Mouse (Mus musculus) mesoderm, embryonic 11.5 days (tissue): ENCODE measurements around the gene Egflam.
A peak's percentile ranks its signal among the peaks of the same experiment; 100 is the strongest.

ENCODE experiments used
- DNase-seq: peaks from one replicate; pipeline ENCODE4 v3.0.0-alpha.2; 2012; ENCODE audit warnings: low read depth, low spot score

Gene Egflam

DNA sequence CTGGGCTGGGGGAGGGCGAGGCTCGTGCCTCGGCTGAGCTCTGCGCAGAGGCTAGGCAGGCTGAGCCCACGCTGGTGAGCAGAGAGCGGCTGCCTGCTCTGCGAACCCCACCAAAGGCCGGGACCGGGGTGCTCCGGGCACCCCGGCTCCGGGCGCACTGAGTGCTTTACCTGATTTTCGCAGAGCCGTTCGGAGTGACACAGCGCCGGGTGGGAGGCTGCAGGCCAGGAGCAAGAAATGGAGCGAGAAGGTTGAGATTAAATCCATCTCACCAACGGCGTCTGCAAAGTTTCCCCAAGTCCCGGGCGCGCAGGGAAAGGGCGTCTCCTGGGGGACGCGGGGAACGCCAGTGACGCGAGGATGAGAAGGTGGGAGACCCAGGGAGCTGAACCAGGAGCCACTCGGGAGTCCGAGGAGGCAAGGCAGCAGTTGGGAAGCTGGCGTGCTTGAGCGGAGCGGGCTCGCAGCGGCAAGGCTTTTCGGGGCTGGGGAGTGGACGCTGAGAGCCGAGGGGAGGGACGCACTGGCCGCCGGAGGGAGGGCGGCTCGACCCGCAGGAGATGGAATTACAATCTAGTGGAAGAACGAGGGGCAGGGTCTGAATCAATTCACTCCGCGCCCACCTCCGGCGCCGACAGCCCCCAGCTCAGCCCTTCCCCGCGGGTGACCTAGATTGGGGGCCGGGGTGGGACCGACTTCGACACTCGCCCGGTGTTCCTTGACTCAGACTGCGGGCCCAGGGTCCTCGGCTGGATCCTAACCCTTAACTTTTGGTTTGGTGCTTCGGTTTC, at the start of gene Egflam:
Gene Egflam (minus strand): TSS at position 578 of the 791 bp plus-strand sequence.
- DNase-seq: peak; percentile 60

DNA sequence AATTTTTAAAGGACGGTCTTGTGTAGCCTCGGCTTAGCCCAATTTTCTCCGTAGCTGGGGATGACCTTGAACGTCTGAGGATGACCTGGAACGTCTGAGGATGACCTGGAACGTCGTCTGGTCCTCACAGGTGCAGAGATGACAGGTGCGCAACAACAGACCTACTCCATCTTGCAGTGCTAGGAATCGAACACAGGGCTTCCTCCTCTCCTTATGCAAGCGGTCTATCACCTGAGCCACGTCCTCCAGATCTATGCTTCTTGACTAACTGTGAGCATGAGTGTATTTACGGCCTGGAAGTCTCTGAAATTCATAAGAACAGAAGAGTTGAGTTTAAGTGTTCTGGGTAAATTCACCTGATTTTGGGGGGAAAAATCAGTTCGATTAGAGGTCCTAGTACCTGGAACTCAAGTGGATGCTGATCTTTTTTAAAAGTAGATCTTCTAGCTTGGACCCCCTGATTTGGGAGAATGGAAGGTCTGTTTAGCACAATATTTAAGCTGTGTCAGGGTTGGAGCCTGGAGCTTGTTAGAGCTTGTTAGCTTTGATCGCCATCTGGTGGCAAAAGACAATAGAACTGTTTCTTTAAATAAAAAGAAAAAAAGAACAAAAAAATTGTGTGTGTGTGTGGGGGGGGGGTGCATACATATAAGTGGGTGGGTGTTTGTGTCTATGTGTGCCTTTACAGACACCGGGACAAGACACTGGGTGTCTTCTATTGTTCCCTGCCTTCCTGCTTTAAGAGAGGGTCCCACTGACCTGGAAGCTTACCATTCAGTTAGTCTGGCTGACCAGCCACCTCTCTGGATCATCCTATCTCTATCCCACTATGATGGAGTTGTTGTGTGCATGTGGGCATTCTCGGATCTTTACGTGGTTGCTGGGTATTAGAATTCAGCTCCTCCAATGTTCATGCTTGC, 45.5 kb upstream of the Egflam start:
- DNase-seq: peak; percentile 69

- DNase-seq: no peak
These were observed 44.2 kb upstream of the Egflam start for GRCm38 (mm10) chr15:7442148-7443100.

GRCm38 (mm10) chr15:7424282-7424681, 26.1 kb upstream of the Egflam start:
- DNase-seq: no peak

DNA sequence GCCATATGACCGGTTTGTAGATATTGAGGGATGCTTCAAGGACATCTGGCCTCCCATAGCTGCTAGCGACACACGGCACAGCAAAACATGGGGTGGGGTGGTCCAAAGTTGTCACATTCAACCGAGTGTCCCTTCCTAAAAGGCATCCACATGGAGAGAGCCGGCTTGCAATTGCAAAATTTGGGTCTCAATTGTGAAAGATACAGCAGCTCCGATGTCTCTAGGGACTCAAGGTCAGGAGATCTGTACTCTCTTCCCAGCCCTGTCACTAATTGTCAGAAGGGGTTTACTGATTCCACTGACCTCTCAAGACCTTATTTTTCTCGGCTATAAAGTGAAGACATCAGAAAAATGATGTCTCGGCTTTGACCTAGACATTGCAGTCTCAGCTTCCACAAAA, 6.3 kb upstream of the Egflam start:
- DNase-seq: no peak

DNA sequence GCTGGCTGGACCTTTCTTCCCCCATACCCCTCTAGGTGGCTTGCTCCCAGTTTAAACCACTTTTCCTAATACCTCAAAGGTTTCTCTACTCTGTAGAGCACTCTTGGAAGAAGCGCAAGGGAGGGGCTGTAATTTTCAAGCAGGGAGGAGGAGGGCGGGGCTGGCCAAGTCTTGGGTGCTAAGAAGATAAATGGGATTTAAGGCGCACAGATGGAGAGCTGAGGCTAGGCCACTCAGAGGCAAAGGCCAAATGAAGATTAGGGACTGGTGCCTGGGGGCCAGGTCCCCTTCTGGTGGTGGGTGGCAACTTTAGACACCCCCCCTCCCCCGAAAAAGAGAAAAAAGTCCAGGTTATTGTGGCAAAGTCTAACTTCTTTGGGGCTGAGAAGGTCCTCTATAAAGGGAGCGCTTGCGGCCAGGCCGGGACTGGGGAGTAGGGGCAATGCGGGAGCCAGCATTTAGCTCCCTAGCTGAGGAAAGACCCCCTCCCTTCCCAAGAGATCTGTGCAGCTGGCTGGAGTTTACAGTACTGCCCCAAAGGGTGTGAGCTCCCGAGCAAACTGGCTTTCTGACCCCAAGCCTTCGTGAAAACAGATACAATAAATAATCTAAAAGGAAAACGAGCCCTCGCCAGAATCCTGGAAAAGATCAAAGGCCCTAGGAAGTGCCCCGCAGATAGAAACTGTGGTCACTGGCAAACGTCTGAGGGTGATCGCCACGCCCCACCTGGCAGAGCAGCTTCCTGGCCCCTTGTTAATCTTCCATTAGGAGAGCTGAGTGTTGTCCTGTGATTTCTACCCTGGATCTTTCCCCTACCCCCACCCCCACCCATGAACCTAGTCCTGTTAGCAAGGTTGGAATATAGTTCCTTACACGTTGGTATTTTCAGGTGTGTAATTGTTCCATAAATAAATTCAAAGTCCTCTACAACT, 680 bp upstream of the Egflam start:
- peak; percentile 30 for DNase-seq

- no peak for DNase-seq
These were observed 763 bp downstream of the Egflam start for GRCm38 (mm10) chr15:7397446-7397817.

DNA sequence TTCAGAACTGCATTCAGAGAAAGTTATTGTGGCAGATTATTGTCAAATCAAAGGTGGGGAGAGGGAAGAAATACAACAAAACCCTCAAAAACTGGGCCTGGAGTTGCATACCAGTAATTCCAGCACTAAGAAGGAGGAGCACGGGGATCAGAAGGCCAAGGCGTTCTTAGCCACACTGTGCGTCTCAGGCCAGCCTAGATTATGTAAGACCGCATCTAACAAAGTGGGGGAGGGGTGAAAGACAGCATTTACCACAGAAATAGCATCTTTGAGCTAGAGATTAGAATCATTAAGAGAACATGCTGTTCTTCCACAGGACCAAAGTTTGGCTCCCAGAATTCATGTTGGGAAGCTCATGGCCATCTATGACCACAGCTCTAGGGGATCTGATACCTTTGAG, 14.8 kb downstream of the Egflam start:
- DNase-seq: no peak

- DNase-seq: no peak
These were observed 15.7 kb downstream of the Egflam start for GRCm38 (mm10) chr15:7382457-7382856.

DNA sequence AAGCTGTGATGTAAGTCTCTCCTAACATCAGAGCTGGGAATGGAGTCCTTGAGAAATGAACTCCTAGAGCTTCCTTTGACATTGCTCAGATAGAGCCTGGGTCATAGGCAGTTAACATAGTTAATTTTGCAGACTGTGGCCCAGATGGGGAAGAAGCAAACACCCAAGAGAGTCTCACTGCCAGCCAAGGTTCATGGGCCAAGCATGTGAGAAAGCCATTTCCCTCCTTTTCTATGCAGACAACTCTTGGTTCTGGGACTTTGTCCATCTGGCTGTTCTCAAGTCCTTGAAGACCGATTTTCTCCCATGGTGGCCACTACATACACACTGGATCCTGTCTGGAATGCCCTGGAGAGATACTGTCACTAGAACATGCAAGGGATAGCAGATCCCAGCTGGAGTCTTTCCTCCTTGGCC, 45.6 kb downstream of the Egflam start:
- DNase-seq: no peak

DNA sequence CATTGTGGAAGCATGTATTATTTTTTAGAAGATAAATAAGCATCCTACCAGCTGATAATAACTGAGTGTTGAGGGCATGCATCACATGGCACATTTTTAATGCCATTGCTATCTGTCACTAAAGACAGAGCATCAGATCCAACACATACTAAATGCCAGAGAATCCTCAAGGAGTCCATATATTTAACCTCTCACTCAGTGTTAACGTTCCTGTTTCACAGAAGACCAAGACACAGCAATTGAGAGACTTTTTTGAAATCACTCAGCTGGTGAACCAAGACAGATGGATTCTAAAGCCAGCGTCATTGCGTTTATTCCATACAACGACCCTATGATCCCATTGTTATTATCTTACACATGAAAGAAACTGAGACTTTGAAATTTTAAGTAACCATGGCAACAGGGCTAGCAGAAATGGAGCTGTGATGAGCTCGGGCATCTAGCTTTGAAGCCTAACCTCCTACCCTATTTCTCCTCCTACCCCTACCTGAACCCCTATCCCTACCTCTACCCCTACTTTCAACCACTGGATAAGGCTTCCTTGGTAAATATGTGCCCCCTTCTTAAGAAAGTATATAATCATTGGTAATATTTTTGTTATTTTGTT, 57.4 kb downstream of the Egflam start:
- DNase-seq: no peak

GRCm38 (mm10) chr15:7334517-7335298, 63.5 kb downstream of the Egflam start:
- no peak for DNase-seq

DNA sequence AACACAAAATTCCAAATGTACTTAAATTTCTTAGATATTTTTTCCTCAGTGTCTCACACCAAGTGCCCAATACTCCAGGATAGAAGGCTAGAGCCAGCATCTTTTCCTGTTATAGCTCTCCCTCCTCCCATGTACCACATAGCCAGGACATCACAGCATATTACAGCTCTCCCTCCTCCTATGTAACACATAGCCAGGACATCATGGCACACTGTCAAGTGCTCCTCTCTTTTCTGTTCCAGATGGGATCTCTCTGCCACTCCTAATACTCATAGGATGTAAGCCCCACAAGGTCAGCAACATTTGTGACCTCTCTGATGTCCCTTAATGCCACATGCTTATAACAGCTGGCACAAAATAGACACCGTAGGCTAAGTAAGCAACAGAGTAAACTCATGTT, 65.3 kb downstream of the Egflam start:
- DNase-seq: no peak

- no peak for DNase-seq
These were observed 75.4 kb downstream of the Egflam start for GRCm38 (mm10) chr15:7322599-7323311.

DNA sequence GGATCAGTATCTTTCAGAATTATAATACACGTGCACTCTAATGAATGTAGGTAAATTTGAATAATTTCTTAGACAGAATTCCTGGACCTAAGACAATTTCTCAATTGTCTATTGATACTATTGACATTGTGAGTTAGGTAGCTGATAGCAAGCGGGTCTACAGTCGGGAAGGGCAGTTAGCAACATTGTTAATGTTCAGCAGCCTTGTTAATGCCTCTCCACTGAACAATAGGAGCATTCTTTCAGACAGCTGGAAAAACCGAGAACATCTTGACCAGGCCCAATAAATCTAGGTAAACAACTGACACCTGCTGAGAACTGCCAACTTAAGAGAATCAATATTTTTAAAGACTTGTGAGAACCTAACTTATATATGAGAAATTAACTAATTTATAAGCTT, 77.3 kb downstream of the Egflam start:
- DNase-seq: no peak

GRCm38 (mm10) chr15:7315539-7315938, 82.7 kb downstream of the Egflam start:
- DNase-seq: no peak

GRCm38 (mm10) chr15:7308711-7309110, 89.5 kb downstream of the Egflam start:
- peak; percentile 57 for DNase-seq

DNA sequence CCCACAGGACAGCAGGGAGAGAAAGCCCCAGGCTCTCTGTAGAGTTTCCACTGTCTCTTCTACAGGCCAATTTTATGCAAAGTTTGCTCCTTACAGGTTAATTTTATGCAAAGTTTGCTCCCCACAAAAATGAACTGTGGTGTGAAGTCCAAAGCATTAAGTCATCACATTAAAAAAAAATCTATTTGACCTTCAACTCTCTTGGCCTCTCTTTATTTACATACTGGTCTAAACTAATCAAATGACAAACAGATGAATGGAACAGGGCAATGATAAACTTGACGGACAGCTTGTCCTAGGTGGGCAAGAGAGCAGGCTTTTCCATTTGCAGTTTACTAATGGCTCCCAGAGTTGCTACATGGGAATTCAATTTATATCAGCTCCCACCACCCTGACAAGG, 98.3 kb downstream of the Egflam start:
- DNase-seq: no peak

DNA sequence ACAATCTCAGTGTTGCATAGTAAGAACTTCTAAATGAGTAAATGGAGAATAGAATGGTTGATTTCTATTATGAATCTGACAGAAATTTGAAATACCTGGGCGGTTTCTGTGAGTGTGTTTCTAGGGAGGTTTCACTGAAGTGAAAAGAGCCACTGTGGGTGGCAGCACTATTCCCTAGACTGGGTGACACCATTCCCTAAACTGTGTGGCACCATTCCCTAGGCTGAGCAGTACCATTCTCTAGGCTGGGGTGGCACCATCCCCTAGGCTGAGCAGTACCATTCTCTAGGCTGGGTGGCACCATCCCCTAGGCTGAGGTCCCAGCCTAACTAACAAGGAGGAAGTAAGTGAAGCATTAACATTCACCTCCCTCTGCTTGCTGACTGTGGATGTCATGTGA, 103.0 kb downstream of the Egflam start:
- no peak for DNase-seq
